Mouse (Mus musculus) liver, adult 2 months (tissue): Measurements from ENCODE around the gene Ap5b1. TPM values are rescaled to one million over a fixed set of nuclear protein-coding genes. Genes with fewer than 3 reads are reported as not detected.

Source experiments
- DNase-seq: peaks from one replicate; pipeline ENCODE4 v3.0.0-alpha.2; 2011; ENCODE audit warnings: low read depth, low spot score; ENCODE audit errors: extremely low read depth
- H3K27ac ChIP-seq: fragments of 200-500 bp; replicated peaks from 2 replicates; pipeline ENCODE4 v1.5.1; 2012; ENCODE audit warnings: low read depth, mild to moderate bottlenecking, control low read depth, inconsistent platforms, low read length; ENCODE audit not compliant: insufficient read depth
- H3K27me3 ChIP-seq: fragments of 200-500 bp; 2 replicates; pipeline ENCODE4 v1.6.1; 2012; ENCODE audit warnings: mild to moderate bottlenecking, moderate library complexity, low read length, inconsistent platforms; ENCODE audit not compliant: control insufficient read depth, insufficient read depth
- H3K36me3 ChIP-seq: fragments of 200-500 bp; 2 replicates; pipeline ENCODE4 v1.6.1; 2012; ENCODE audit warnings: low read length, inconsistent platforms; ENCODE audit not compliant: control insufficient read depth, insufficient read depth
- H3K4me1 ChIP-seq: fragments of 200-500 bp; 2 replicates; pipeline ENCODE4 v1.6.1; 2011; ENCODE audit warnings: low read length; ENCODE audit not compliant: control insufficient read depth, insufficient read depth
- H3K4me3 ChIP-seq: fragments of 200-500 bp; 2 replicates; pipeline ENCODE4 v1.5.1; 2011; ENCODE audit warnings: low read depth, mild to moderate bottlenecking, control low read depth, low read length, moderate library complexity; ENCODE audit not compliant: insufficient read depth
- H3K79me2 ChIP-seq: fragments of 200-500 bp; 2 replicates; pipeline ENCODE4 v1.6.1; 2012; ENCODE audit warnings: inconsistent platforms, mild to moderate bottlenecking, low read length, moderate library complexity; ENCODE audit not compliant: control insufficient read depth, insufficient read depth
- H3K9ac ChIP-seq: fragments of 200-500 bp; 2 replicates; pipeline ENCODE4 v1.6.1; 2012; ENCODE audit warnings: low read depth, mild to moderate bottlenecking, control low read depth, inconsistent platforms, low read length
- CTCF ChIP-seq: fragments of 200-500 bp; IDR thresholded peaks from 2 replicates; pipeline ENCODE4 v1.5.1; 2011; ENCODE audit warnings: low read depth, low read length, control low read depth
- POLR2A ChIP-seq: fragments of 200-500 bp; IDR thresholded peaks from 2 replicates; pipeline ENCODE4 v1.6.1; 2011; ENCODE audit warnings: low read length, control low read depth; ENCODE audit not compliant: insufficient read depth; ENCODE audit errors: extremely low read depth
- WGBS: fragments of 180-500 bp; shearing (Covaris S2); methylation state at CpG from one replicate; pipeline ENCODE4 v1.1.7; 2018; 5-methylcytosine and 5-hydroxymethylcytosine counted together
- polyA plus RNA-seq: library from polyadenylated mRNA; depleted of rRNA; stranded (reverse); fragments of >200 nt; gene quantifications from 2 replicates; pipeline ENCODE4 v1.2.3, GENCODE M21; 2012
- total RNA-seq: library from RNA; depleted of rRNA; stranded (reverse); fragments of >200 nt; gene quantifications from 2 replicates; pipeline ENCODE4 v1.2.3, GENCODE M21; 2014

The Ap5b1 gene
- total and polyA plus RNA-seq, 2 experiments, result 2.7 to 5.3 TPM

DNA sequence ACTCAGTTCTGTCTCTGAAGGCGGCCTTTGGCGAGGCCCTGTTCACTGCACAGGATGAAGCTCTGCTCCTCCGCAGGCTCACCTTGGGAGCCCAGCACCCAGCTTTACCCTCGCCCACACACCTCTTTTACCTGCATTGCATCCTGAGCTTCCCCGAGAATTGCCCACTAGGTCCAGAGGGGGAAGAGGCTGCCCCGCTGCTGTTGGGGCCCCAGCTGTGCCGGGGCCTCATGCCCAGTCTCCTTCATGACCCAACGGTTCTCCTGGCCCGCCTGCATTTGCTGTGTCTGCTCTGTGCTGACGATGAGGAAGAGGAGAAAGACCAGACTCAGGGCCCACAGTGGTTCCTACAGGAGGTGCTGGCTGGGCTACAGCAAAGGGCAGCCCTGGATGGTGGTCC is 1.7 kb downstream of the Ap5b1 start:
- DNase-seq, result no peak
- 0 out of 2 replicates have a peak, but pooled peaks cover 4% of the 10 kb centered on the region for H3K4me1 ChIP-seq
- no peak overlapping the region for H3K9ac ChIP-seq
- H3K27me3 ChIP-seq, result no peaks in the 10 kb centered on the region
- no peak for TF ChIP-seq CTCF
- no peak for TF ChIP-seq POLR2A
- no peak overlapping the region for H3K27ac ChIP-seq
- no peak overlapping the region for H3K4me3 ChIP-seq
- no peaks in the 10 kb centered on the region for H3K36me3 ChIP-seq
- peaks cover 9% of the 10 kb centered on the region; the same call in 1 of the 2 replicates for H3K79me2 ChIP-seq
- WGBS, result 93% methylated on average over 10 of the region's 10 CpGs

DNA sequence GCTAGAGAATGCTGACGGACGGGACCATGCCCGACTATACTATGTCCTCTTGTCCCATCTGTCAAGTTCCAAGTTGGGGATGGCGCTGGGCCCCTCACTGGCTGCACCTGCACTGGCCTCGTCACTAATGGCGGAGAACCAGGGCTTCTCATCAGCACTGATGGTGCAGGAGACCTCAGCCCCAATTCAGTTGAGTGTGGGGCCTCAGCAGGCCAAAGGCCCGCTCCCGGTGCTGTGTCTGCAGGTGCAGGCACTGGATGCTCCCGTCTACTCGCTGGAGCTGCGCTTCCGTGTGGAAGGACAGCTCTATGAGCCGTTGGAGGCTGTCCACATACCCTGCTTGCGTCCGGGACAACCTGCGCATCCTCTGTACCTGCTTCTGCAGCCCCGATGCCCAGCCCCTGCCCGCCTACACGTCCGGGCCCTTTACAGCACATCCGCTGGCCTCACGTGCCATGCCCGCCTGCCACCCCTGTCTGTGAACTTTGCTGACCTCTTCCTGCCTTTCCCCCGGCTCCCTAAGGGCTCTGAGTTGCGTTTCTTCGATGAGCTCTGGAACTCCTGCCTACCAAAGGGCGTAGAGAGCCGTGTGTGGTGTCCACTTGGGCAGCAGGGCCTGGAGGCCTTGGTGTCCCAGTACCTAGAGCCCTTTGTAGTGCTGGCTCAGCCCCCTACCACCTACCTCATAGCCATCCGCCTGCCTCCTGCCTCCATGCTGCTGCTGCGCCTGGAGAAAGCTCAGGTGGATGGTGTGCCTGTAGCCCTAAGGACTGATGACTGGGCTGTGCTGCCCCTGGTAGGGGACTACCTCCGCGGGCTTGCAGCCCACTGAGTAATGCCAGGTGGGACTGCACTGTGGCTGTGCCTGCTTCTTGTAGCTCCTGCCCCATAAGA is 2.8 kb downstream of the Ap5b1 start:
- WGBS, result 94% methylated on average over 32 of the region's 32 CpGs
- H3K4me1 ChIP-seq, result 0 out of 2 replicates have a peak, but pooled peaks cover 4% of the 10 kb centered on the region
- no peak overlapping the region for H3K4me3 ChIP-seq
- no peaks in the 10 kb centered on the region for H3K27me3 ChIP-seq
- no peak for DNase-seq
- peaks cover 9% of the 10 kb centered on the region; the same call in 1 of the 2 replicates for H3K79me2 ChIP-seq
- no peaks in the 10 kb centered on the region for H3K36me3 ChIP-seq
- no peak overlapping the region for H3K27ac ChIP-seq
- no peak overlapping the region for H3K9ac ChIP-seq
- TF ChIP-seq POLR2A (no peak), CTCF (no peak)

DNA sequence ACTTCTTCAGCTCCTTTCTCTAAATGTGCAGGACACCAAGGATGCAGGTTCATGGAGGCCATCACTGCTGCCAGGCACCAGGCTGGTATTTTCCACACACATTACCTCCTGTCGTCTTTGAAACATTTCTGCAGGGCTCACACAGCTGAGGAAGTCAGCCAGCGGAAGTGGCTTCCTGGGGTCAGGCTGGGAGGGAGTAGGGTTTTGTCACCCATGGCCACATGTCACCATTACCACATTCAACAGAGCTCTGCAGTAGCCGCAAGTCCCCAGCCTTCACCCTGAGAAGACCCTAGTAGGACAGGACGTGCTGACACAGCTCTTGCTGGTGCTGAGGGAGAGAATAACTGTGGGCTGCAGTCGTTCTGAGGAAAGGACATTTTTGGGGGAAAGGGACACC is 4.0 kb downstream of the Ap5b1 start:
- Histone ChIP-seq H3K27me3 (no peaks in the 10 kb centered on the region), H3K27ac (peak overlapping the region; percentile 15), H3K4me3 (no peak overlapping the region), H3K9ac (no peak overlapping the region), H3K36me3 (no peaks in the 10 kb centered on the region), H3K79me2 (peaks cover 9% of the 10 kb centered on the region; the same call in 1 of the 2 replicates), H3K4me1 (0 out of 2 replicates have a peak, but pooled peaks cover 3% of the 10 kb centered on the region)
- 71% methylated on average over 5 of the region's 5 CpGs for WGBS
- TF ChIP-seq POLR2A (no peak), CTCF (no peak)
- DNase-seq, result peak; percentile 34

DNA sequence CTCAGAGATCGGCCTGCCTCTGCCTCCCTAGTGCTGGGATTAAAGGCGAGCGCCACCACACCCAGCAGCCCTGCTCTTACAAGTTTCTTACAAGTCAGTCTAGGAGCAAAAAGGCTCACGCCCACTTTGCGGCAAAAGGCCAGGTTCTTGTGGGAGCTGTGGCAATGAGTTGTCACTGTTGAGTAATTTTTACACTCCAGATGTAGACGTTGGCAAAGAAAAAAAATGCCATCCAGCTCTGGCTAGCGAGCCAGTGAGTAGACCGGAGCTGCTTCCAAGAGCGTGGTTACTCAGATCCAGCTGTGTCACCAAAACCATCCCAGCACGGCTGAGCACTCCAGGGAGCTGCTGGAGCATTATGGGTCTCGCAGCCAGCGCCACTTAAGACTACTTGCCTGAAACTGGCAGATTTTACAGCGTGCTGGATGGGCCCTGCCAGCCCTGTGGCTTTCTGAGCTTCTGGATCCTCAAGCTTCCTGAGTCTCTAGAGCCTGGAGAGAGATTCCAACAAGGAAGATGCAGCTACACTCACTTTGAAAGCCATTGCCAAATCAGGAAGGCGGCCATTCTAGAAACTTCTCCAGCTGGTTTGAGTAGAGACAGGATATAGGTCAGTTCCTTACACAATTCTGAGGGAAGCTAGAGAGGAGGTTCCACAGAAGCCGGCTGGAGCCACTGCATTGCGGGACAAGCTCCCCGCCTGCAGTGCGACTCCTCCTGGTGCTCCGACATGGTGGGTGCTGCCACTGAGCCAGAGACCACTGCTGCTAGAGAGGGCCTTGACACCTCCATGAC is 4.7 kb downstream of the Ap5b1 start:
- no peak overlapping the region for H3K9ac ChIP-seq
- H3K4me1 ChIP-seq, result 0 out of 2 replicates have a peak, but pooled peaks cover 1% of the 10 kb centered on the region
- no peaks in the 10 kb centered on the region for H3K36me3 ChIP-seq
- H3K27me3 ChIP-seq, result no peaks in the 10 kb centered on the region
- peaks cover 9% of the 10 kb centered on the region; the same call in 1 of the 2 replicates for H3K79me2 ChIP-seq
- peak overlapping the region; percentile 15 for H3K27ac ChIP-seq
- H3K4me3 ChIP-seq, result no peak overlapping the region
- peak; percentile 45 for DNase-seq
- TF ChIP-seq POLR2A (no peak), CTCF (no peak)
- 75% methylated on average over 19 of the region's 19 CpGs for WGBS

DNA sequence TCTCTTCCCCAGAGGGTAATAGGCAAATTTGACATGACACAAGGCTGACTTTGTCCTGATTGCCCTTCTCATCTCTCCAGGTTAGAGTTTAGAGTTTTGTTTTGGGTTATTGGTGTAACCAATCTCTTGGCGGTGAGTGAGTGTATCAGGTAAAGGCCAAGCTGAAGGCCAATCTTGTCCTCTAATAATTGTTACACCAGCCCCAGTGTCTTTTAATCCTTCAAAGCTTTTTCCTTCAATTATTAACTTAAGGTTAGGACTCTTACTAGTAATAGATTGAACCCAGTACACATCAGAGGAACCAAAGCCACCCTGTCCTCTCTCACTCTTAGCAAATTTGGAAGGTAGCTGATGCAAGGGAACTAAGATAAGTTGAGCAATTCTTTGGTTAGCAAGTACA is 7.5 kb downstream of the Ap5b1 start:
- WGBS, result 56% methylated on average over 1 of the region's 1 CpGs
- Histone ChIP-seq H3K27me3 (no peaks in the 10 kb centered on the region), H3K36me3 (no peaks in the 10 kb centered on the region), H3K4me1 (no peaks in the 10 kb centered on the region), H3K27ac (no peak overlapping the region), H3K79me2 (no peaks in the 10 kb centered on the region), H3K4me3 (no peak overlapping the region), H3K9ac (no peak overlapping the region)
- TF ChIP-seq CTCF (no peak), POLR2A (no peak)
- peak; percentile 53 for DNase-seq
